Mouse (Mus musculus) gastrocnemius, postnatal 10 days (tissue): ENCODE measurements around the gene Cyp1a2. TPM values are rescaled to one million over a fixed set of nuclear protein-coding genes. Genes with fewer than 3 reads are reported as not detected.
A peak's percentile ranks its signal among the peaks of the same experiment; 100 is the strongest.

Source experiments
- DNase-seq: peaks from one replicate; pipeline ENCODE4 v3.0.0; 2021; ENCODE audit warnings: mixed read lengths
- total RNA-seq, 2 experiments: library from RNA; stranded (reverse); gene quantifications; 2 replicates each; pipeline ENCODE4 v1.2.3; 2021

Gene Cyp1a2
- total RNA-seq, 2 experiments from 2014 or later = 0.14 TPM; not detected in 1

GRCm38 (mm10) chr9:57671037-57671436, 12.5 kb downstream of the Cyp1a2 start:
- no peak for DNase-seq

GRCm38 (mm10) chr9:57669566-57669965, 13.9 kb downstream of the Cyp1a2 start:
- no peak for DNase-seq

GRCm38 (mm10) chr9:57668277-57668676, 15.2 kb downstream of the Cyp1a2 start:
- no peak for DNase-seq

- DNase-seq = no peak
Measured at GRCm38 (mm10) chr9:57667817-57668216, 15.7 kb downstream of the Cyp1a2 start.

- DNase-seq = no peak
Measured at GRCm38 (mm10) chr9:57667136-57667535, 16.4 kb downstream of the Cyp1a2 start.

GRCm38 (mm10) chr9:57666536-57666935, 17.0 kb downstream of the Cyp1a2 start:
- DNase-seq = no peak

GRCm38 (mm10) chr9:57664616-57665015, 18.9 kb downstream of the Cyp1a2 start:
- no peak for DNase-seq

- DNase-seq = no peak
Measured at GRCm38 (mm10) chr9:57661552-57661951, 22.0 kb downstream of the Cyp1a2 start.

GRCm38 (mm10) chr9:57660501-57660900, 23.0 kb downstream of the Cyp1a2 start:
- no peak for DNase-seq

- DNase-seq = peak; percentile 60
Measured at GRCm38 (mm10) chr9:57659774-57660173, 23.7 kb downstream of the Cyp1a2 start.

- no peak for DNase-seq
Measured at GRCm38 (mm10) chr9:57658970-57659369, 24.5 kb downstream of the Cyp1a2 start.

GRCm38 (mm10) chr9:57657843-57658242, 25.7 kb downstream of the Cyp1a2 start:
- no peak for DNase-seq

- DNase-seq = no peak
Measured at GRCm38 (mm10) chr9:57656631-57657350, 26.7 kb downstream of the Cyp1a2 start.

GRCm38 (mm10) chr9:57655749-57656148, 27.8 kb downstream of the Cyp1a2 start:
- DNase-seq = peak; percentile 97

- no peak for DNase-seq
Measured at GRCm38 (mm10) chr9:57654966-57655365, 28.5 kb downstream of the Cyp1a2 start.

GRCm38 (mm10) chr9:57653283-57653682, 30.2 kb downstream of the Cyp1a2 start, which contains the start of gene Csk:
TSS of gene Csk (minus strand) at chr9:57653631.
- DNase-seq = no peak

- DNase-seq = no peak
Measured at GRCm38 (mm10) chr9:57652855-57653254, 30.6 kb downstream of the Cyp1a2 start.

- DNase-seq = no peak
Measured at GRCm38 (mm10) chr9:57652351-57652750, 31.2 kb downstream of the Cyp1a2 start.

GRCm38 (mm10) chr9:57650786-57651311, 32.7 kb downstream of the Cyp1a2 start:
- no peak for DNase-seq

GRCm38 (mm10) chr9:57650130-57650785, 33.2 kb downstream of the Cyp1a2 start:
- no peak for DNase-seq

- DNase-seq = no peak
Measured at GRCm38 (mm10) chr9:57647286-57648108, 36.0 kb downstream of the Cyp1a2 start.

GRCm38 (mm10) chr9:57646551-57647103, 36.9 kb downstream of the Cyp1a2 start:
- no peak for DNase-seq
